Mouse (Mus musculus) heart, adult 2 months (tissue): ENCODE measurements at regions not wholly inside any gene's neighbourhood (a gene's known extent, or its start where the extent isn't known, plus 50 kb on each side); places are given as distances from the start of the nearest gene placed in this dataset.

ENCODE experiments used
- DNase-seq, 2 experiments: peaks; one replicate each; pipeline ENCODE4 v3.0.0; 2021
- H3K27ac ChIP-seq: fragments of 200-600 bp; 2 replicates; pipeline ENCODE4 v1.8.1; 2022
- H3K27me3 ChIP-seq: fragments of 200-500 bp; 2 replicates; pipeline ENCODE4 v1.6.1; 2012; ENCODE audit warnings: mild to moderate bottlenecking, low read length, inconsistent platforms, mixed read lengths; ENCODE audit not compliant: control insufficient read depth, insufficient read depth
- H3K36me3 ChIP-seq: fragments of 200-500 bp; 2 replicates; pipeline ENCODE4 v1.6.1; 2012; ENCODE audit warnings: low read length, inconsistent platforms; ENCODE audit not compliant: control insufficient read depth, insufficient read depth
- H3K4me1 ChIP-seq: fragments of 200-500 bp; 2 replicates; pipeline ENCODE4 v1.6.1; 2011; ENCODE audit warnings: low read length; ENCODE audit not compliant: control insufficient read depth, insufficient read depth
- H3K4me3 ChIP-seq: fragments of 200-600 bp; 2 replicates; pipeline ENCODE4 v1.8.1; 2022
- H3K79me2 ChIP-seq: fragments of 200-500 bp; replicated peaks from 2 replicates; pipeline ENCODE4 v1.6.1; 2012; ENCODE audit warnings: mild to moderate bottlenecking, inconsistent platforms, low read length, moderate library complexity, mixed read lengths; ENCODE audit not compliant: control insufficient read depth, insufficient read depth
- H3K9ac ChIP-seq: fragments of 200-500 bp; 2 replicates; pipeline ENCODE4 v1.6.1; 2012; ENCODE audit warnings: low read depth, mild to moderate bottlenecking, control low read depth, inconsistent platforms, low read length, mixed read lengths
- CTCF ChIP-seq: fragments of 200-600 bp; IDR thresholded peaks from 2 replicates; pipeline ENCODE4 v1.8.1; 2022; ENCODE audit warnings: antibody characterized with exemption, mild to moderate bottlenecking, moderate library complexity
- EP300 ChIP-seq: fragments of 200-500 bp; IDR thresholded peaks from 2 replicates; pipeline ENCODE4 v1.6.1; 2011; ENCODE audit warnings: low read depth, low read length, control low read depth; ENCODE audit not compliant: insufficient read depth
- POLR2A ChIP-seq: fragments of 200-500 bp; IDR thresholded peaks from 2 replicates; pipeline ENCODE4 v1.6.1; 2011; ENCODE audit warnings: mild to moderate bottlenecking, low read depth, low read length, control low read depth; ENCODE audit not compliant: insufficient read depth
- WGBS: fragments of 180-500 bp; shearing (Covaris S2); methylation state at CpG from one replicate; pipeline ENCODE4 v1.1.7; 2018; 5-methylcytosine and 5-hydroxymethylcytosine counted together
- intact Hi-C: fragments of 180-260 bp; cut with DNase I; formaldehyde crosslinking; loops from one replicate; pipeline ENCODE4 v1.15.1; 2025

DNA sequence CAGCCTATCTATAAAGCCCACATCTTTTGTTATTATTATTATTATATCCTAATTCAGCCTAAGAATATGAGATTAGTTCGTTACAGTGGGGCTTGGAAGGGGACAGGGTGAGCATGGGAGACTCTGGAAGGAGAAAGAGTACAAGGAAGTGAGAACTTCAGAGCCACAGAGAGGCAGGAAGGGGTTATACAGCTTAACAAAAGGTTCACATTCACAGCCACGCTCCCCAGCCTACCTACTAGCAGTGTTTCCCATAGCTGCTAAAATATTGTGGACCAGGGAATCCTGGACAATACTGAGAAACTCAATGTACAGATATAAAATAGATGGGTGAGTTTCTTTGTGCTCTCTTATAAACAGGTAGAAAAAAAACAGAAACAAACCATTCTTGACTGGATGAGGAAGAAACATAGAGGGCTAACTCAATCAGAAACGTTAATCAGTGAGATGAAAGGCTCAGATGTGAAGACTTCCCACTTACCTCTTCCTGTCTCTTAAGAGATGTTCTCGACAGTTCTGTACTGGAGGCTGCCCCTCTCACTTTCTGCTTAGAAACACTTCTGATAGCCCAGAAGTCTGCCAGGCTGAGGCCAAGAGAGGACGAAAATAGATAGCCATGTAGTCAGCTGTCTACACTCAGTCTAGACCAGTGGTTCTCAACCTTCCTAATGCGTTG is 61.7 kb upstream of the Kcna3 start:
- Histone ChIP-seq H3K27me3 (no peaks in the 10 kb centered on the region), H3K4me1 (no peaks in the 10 kb centered on the region), H3K27ac (no peak overlapping the region), H3K36me3 (no peaks in the 10 kb centered on the region), H3K9ac (no peak overlapping the region), H3K4me3 (no peak overlapping the region), H3K79me2 (no peaks in the 10 kb centered on the region)
- 50% methylated on average over 6 of the region's 6 CpGs for WGBS
- no peak for TF ChIP-seq CTCF
- TF ChIP-seq POLR2A = no peak
- no peak for TF ChIP-seq EP300
- intact Hi-C loops = no loop called here
- no peak for DNase-seq

DNA sequence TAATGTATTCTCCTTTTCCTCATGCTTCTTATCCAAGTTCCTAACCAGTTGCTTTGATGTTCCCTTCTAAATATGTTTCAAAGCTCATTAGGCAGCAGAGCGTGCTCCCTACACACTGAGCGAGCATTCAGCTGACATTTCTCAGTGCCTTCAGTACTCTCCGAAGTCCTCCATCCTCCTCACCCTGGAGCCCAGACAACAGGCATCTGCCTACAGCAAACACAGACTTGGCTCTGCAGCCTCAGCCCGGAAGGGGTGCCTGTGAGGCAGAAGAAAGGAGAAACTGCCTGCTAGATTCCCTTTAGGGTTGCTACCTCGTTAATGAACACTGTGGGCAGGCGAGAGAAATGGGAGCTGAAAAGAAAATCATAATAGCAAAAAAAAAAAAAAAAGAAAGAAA is 57.2 kb upstream of the Kcna3 start:
- TF ChIP-seq CTCF = no peak
- no peak for TF ChIP-seq POLR2A
- TF ChIP-seq EP300 = no peak

DNA sequence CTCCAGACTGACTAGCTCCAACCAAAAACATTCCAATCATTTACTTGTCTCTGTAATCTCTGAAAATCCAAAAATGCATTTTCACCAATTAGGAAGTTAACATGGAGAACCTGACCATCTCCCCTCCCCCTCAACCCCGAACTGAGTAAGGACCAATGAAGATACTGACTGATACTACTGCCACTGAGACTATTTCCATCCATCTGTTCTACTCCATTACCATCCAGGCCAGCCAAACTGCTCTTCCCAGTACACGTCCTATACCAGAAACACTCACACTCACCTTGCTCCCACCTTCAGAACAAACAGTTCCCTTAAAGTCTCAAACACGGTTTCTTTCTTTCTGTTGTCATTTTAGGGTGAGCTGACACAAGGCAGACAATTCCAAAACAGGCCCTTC is 55.1 kb upstream of the Kcna3 start:
- TF ChIP-seq EP300 = no peak
- no peak for TF ChIP-seq CTCF
- TF ChIP-seq POLR2A = no peak
- H3K27me3 ChIP-seq = no peaks in the 10 kb centered on the region
- DNase-seq = no peak
- no peak overlapping the region for H3K27ac ChIP-seq
- H3K4me1 ChIP-seq = no peaks in the 10 kb centered on the region
- no peak overlapping the region for H3K4me3 ChIP-seq
- intact Hi-C loops = no loop called here
- 39% methylated on average over 3 of the region's 3 CpGs for WGBS
- H3K36me3 ChIP-seq = no peaks in the 10 kb centered on the region
- no peak overlapping the region for H3K9ac ChIP-seq
- no peaks in the 10 kb centered on the region for H3K79me2 ChIP-seq

More for the DNA sequence above, 57.2 kb upstream of the Kcna3 start:
- H3K27ac ChIP-seq = no peak overlapping the region
- H3K27me3 ChIP-seq = no peaks in the 10 kb centered on the region
- 67% methylated on average over 6 of the region's 6 CpGs for WGBS
- H3K36me3 ChIP-seq = no peaks in the 10 kb centered on the region
- DNase-seq = no peak
- intact Hi-C loops = no loop called here
- no peak overlapping the region for H3K4me3 ChIP-seq
- H3K79me2 ChIP-seq = no peaks in the 10 kb centered on the region
- no peaks in the 10 kb centered on the region for H3K4me1 ChIP-seq
- no peak overlapping the region for H3K9ac ChIP-seq

DNA sequence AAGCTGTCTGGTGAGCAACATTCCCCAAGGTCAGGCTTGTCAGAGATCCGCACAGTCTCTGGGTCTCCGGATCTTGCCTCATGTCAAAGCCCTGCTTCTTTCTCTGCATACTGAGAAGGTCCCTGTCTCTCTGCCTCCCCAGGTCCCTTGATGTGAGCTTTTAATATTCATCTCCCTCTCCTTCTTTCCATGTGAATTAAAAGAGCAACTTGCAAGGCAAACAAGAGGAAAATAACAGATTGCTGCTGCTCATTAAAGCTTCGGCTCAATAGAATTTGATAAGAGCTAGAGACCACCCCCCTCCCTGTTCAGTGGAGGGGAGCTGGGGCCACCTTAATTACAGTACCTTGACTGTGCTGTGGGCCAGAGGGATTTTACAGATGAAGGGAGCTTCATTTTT is 54.6 kb upstream of the Kcna3 start:
- no peaks in the 10 kb centered on the region for H3K79me2 ChIP-seq
- no peak overlapping the region for H3K4me3 ChIP-seq
- H3K27ac ChIP-seq = no peak overlapping the region
- TF ChIP-seq POLR2A (no peak), EP300 (no peak), CTCF (no peak)
- no peaks in the 10 kb centered on the region for H3K27me3 ChIP-seq
- DNase-seq = no peak
- no peaks in the 10 kb centered on the region for H3K4me1 ChIP-seq
- intact Hi-C loops = no loop called here
- WGBS = 36% methylated on average over 3 of the region's 3 CpGs
- no peak overlapping the region for H3K9ac ChIP-seq
- no peaks in the 10 kb centered on the region for H3K36me3 ChIP-seq

DNA sequence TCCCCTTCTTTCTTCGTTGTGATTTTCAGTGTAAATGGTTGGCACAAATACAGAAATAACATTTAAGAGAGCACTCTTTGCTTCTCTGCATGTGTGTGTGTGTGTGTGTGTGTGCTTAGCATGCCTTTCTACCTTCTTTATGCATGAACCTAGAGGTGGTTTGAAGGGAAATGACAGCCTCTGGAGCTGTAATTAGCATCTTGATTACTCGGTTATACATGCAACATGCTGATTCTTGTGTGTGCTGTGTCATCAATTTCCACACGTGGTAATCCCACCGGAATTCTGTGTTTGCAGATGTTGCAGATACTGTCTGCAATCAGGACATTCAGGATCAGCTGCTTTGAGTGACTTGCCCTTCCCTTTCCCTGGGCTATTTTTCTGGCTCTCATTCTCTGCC is 51.7 kb upstream of the Kcna3 start:
- Histone ChIP-seq H3K36me3 (no peaks in the 10 kb centered on the region), H3K27me3 (no peaks in the 10 kb centered on the region), H3K27ac (no peak overlapping the region), H3K9ac (no peak overlapping the region), H3K4me1 (no peaks in the 10 kb centered on the region), H3K79me2 (no peaks in the 10 kb centered on the region), H3K4me3 (no peak overlapping the region)
- 50% methylated on average over 4 of the region's 4 CpGs for WGBS
- intact Hi-C loops = no loop called here
- no peak for DNase-seq
- TF ChIP-seq CTCF = no peak
- no peak for TF ChIP-seq EP300
- no peak for TF ChIP-seq POLR2A
